Mouse (Mus musculus) CH12.LX (cell line): ENCODE data around the gene Ikbip. TPM values are rescaled to one million over a fixed set of nuclear protein-coding genes. Genes with fewer than 3 reads are reported as not detected.

Experiments used
- DNase-seq: peaks from one replicate; pipeline ENCODE4 v3.0.0-alpha.2; 2013; ENCODE audit errors: extremely low read depth
- H3K27ac ChIP-seq: 2 replicates; pipeline ENCODE4 v1.5.1; 2012; ENCODE audit warnings: low read depth, mild to moderate bottlenecking, control low read depth, moderate library complexity; ENCODE audit not compliant: insufficient read depth
- H3K27me3 ChIP-seq: replicated peaks from 2 replicates; pipeline ENCODE3; 2012; ENCODE audit warnings: inconsistent platforms
- H3K36me3 ChIP-seq, 2 experiments: replicated peaks in 1 of 2; 2 replicates each; pipeline versions ENCODE3 to v1.6.1; 2012; ENCODE audit warnings: inconsistent platforms in 1 of 2, low read length in 1 of 2, mild to moderate bottlenecking in 1 of 2, mixed read lengths in 1 of 2, moderate library complexity in 1 of 2; ENCODE audit not compliant: control insufficient read depth in 1 of 2, insufficient read depth in 1 of 2
- H3K4me1 ChIP-seq, 2 experiments: 2 replicates each; pipeline ENCODE4 v1.6.1; 2012; ENCODE audit warnings: inconsistent platforms in 1 of 2, moderate library complexity in 1 of 2; ENCODE audit not compliant: insufficient read depth in 2 of 2, control insufficient read depth in 1 of 2
- H3K4me2 ChIP-seq: 2 replicates; pipeline ENCODE4 v1.6.1; 2012; ENCODE audit warnings: low read depth, mild to moderate bottlenecking, control low read depth; ENCODE audit not compliant: poor library complexity, insufficient read depth, severe bottlenecking
- H3K4me3 ChIP-seq, 3 experiments: fragments of 150-350 bp in 1 of 3; sonication (generic) in 1 of 3; replicated peaks in 1 of 3; 2 replicates each; pipeline versions ENCODE3 to v1.5.1; 2011 to 2012; ENCODE audit warnings: low read depth in 2 of 3, low read length in 2 of 3, mild to moderate bottlenecking in 2 of 3, moderate library complexity in 2 of 3, control low read depth in 1 of 3, improper control_type of control experiment in 1 of 3, inconsistent platforms in 1 of 3, mixed read lengths in 1 of 3; ENCODE audit not compliant: poor library complexity in 1 of 3
- H3K79me2 ChIP-seq: replicated peaks from 2 replicates; pipeline ENCODE4 v1.6.1; 2012; ENCODE audit warnings: mild to moderate bottlenecking, moderate library complexity; ENCODE audit not compliant: control insufficient read depth, poor library complexity, insufficient read depth, severe bottlenecking; ENCODE audit errors: extremely low read depth
- H3K9ac ChIP-seq: 2 replicates; pipeline ENCODE4 v1.6.1; 2012; ENCODE audit warnings: low read depth, mild to moderate bottlenecking, control low read depth, moderate library complexity; ENCODE audit not compliant: insufficient read depth
- H3K9me3 ChIP-seq: replicated peaks from 2 replicates; pipeline ENCODE3; 2012; ENCODE audit warnings: low read length, inconsistent platforms, mixed read lengths
- BHLHE40 ChIP-seq: IDR thresholded peaks from 2 replicates; pipeline ENCODE4 v1.6.1; 2011; ENCODE audit warnings: mild to moderate bottlenecking, low read depth, low read length, improper control_type of control experiment
- CTCF ChIP-seq, 2 experiments: IDR thresholded peaks in 1 of 2; conservative IDR thresholded peaks in 1 of 2; 2 replicates each; pipeline ENCODE4 v1.5.1; 2011 to 2012; ENCODE audit warnings: low read depth in 2 of 2, low read length in 2 of 2, improper control_type of control experiment in 1 of 2, inconsistent platforms in 1 of 2, mild to moderate bottlenecking in 1 of 2, moderate library complexity in 1 of 2
- GABPA ChIP-seq: IDR thresholded peaks from 2 replicates; pipeline ENCODE4 v1.6.1; 2012; ENCODE audit warnings: low read depth, low read length, improper control_type of control experiment, inconsistent platforms; ENCODE audit not compliant: insufficient replicate concordance
- IRF4 ChIP-seq: IDR thresholded peaks from 2 replicates; pipeline ENCODE4 v1.6.1; 2014; ENCODE audit warnings: low read depth, mild to moderate bottlenecking, inconsistent platforms, low read length, improper control_type of control experiment
- JUN ChIP-seq: IDR thresholded peaks from 2 replicates; pipeline ENCODE4 v1.6.1; 2011; ENCODE audit warnings: low read depth, mild to moderate bottlenecking, low read length, improper control_type of control experiment, moderate library complexity; ENCODE audit not compliant: insufficient read depth
- JUND ChIP-seq: conservative IDR thresholded peaks from 2 replicates; pipeline ENCODE4 v1.6.1; 2011; ENCODE audit warnings: low read depth, low read length, improper control_type of control experiment
- MAX ChIP-seq: IDR thresholded peaks from 2 replicates; pipeline ENCODE4 v1.6.1; 2011; ENCODE audit warnings: low read length, improper control_type of control experiment
- MAZ ChIP-seq: IDR thresholded peaks from 2 replicates; pipeline ENCODE4 v1.6.1; 2012; ENCODE audit warnings: low read depth, mild to moderate bottlenecking, inconsistent platforms, low read length, improper control_type of control experiment, moderate library complexity
- MEF2A ChIP-seq: IDR thresholded peaks from 2 replicates; pipeline ENCODE4 v1.6.1; 2014; ENCODE audit warnings: low read depth, mild to moderate bottlenecking, inconsistent platforms, low read length, improper control_type of control experiment, borderline replicate concordance
- MYC ChIP-seq: IDR thresholded peaks from 2 replicates; pipeline ENCODE4 v1.6.1; 2011; ENCODE audit warnings: low read depth, mild to moderate bottlenecking, improper control_type of control experiment, low read length
- NRF1 ChIP-seq: IDR thresholded peaks from 2 replicates; pipeline ENCODE4 v1.6.1; 2014; ENCODE audit warnings: low read depth, mild to moderate bottlenecking, inconsistent platforms, low read length, improper control_type of control experiment, moderate library complexity
- POLR2A ChIP-seq: IDR thresholded peaks from 2 replicates; pipeline ENCODE4 v1.6.1; 2011; ENCODE audit warnings: low read depth, mild to moderate bottlenecking, improper control_type of control experiment, low read length
- POLR2AphosphoS2 ChIP-seq: IDR thresholded peaks from 2 replicates; pipeline ENCODE4 v1.6.1; 2011; ENCODE audit warnings: low read depth, low read length, improper control_type of control experiment
- RAD21 ChIP-seq: IDR thresholded peaks from 2 replicates; pipeline ENCODE4 v1.6.1; 2011; ENCODE audit warnings: low read depth, mild to moderate bottlenecking, low read length, improper control_type of control experiment, moderate library complexity
- RCOR1 ChIP-seq: conservative IDR thresholded peaks from 2 replicates; pipeline ENCODE4 v1.6.1; 2012; ENCODE audit warnings: low read depth, mild to moderate bottlenecking, inconsistent platforms, low read length, improper control_type of control experiment
- TBP ChIP-seq: conservative IDR thresholded peaks from 2 replicates; pipeline ENCODE4 v1.6.1; 2011; ENCODE audit warnings: low read depth, low read length, improper control_type of control experiment
- UBTF ChIP-seq: IDR thresholded peaks from 2 replicates; pipeline ENCODE4 v1.6.1; 2012; ENCODE audit warnings: low read depth, mild to moderate bottlenecking, inconsistent platforms, low read length, improper control_type of control experiment, moderate library complexity
- USF2 ChIP-seq: conservative IDR thresholded peaks from 2 replicates; pipeline ENCODE4 v1.6.1; 2011; ENCODE audit warnings: low read depth, low read length, improper control_type of control experiment
- dilution Hi-C: fragments of 300-500 bp; cut with MboI; formaldehyde crosslinking; loops from 2 replicates; pipeline ENCODE4 v1.14.3; 2020; ENCODE audit warnings: low sequenced_read_pairs; ENCODE audit not compliant: extremely low pct_unique_long_range_greater_than_20kb, extremely low pct_ligation_motif_present
- in situ Hi-C: fragments of 300-500 bp; cut with MboI; formaldehyde crosslinking; loops from 3 replicates; pipeline ENCODE4 v1.14.3; 2019; ENCODE audit warnings: low sequenced_read_pairs, low pct_ligation_motif_present, low pct_unique_long_range_greater_than_20kb, mixed read lengths
- polyA plus RNA-seq: library from polyadenylated mRNA; unstranded; fragments of >175 nt; gene quantifications from 2 replicates; pipeline ENCODE4 v1.2.1, GENCODE M21; 2012; ENCODE audit warnings: low read depth; ENCODE audit not compliant: insufficient read length
- total RNA-seq, 2 experiments: library from RNA; depleted of rRNA; stranded (reverse); fragments of 300-350 nt in 1 of 2; fragments of >200 nt in 1 of 2; gene quantifications; 2 replicates each; pipeline ENCODE4 v1.2.3; 2012 to 2014

Gene Ikbip
- total and polyA plus RNA-seq, 3 experiments, result 2.1 to 7.2 (median 6.0) TPM

GRCm38 (mm10) chr10:91049696-91050095 is 33.0 kb upstream of the Ikbip start:
- H3K27me3 ChIP-seq, result no peaks in the 10 kb centered on the region
- in situ Hi-C loops (no loop called here), dilution Hi-C loops (no loop called here)
- DNase-seq, result no peak
- H3K4me3 ChIP-seq, result no peak overlapping the region
- no peaks in the 10 kb centered on the region for H3K4me1 ChIP-seq
- H3K27ac ChIP-seq, result no peak overlapping the region
- no peaks in the 10 kb centered on the region for H3K9me3 ChIP-seq
- peaks cover 36 to 79% of the 10 kb centered on the region in 2 experiments for H3K36me3 ChIP-seq
- no peak for TF ChIP-seq CTCF (conservative IDR thresholded peaks at IDR 0.05 in 1 of 2, IDR thresholded peaks at IDR 0.05 in 1 of 2; ENCODE audit: low read depth in 2 of 2, low read length in 2 of 2)
- TF ChIP-seq POLR2A, result no peak
- no peak for TF ChIP-seq UBTF
- no peak for TF ChIP-seq MEF2A
- TF ChIP-seq TBP, result no peak
- no peak for TF ChIP-seq JUND
- no peak for TF ChIP-seq POLR2AphosphoS2
- no peak for TF ChIP-seq MAZ
- TF ChIP-seq MAX, result no peak
- no peak for TF ChIP-seq NRF1
- H3K9ac ChIP-seq, result no peak overlapping the region
- H3K4me2 ChIP-seq, result no peak overlapping the region
- H3K79me2 ChIP-seq, result no peaks in the 10 kb centered on the region

GRCm38 (mm10) chr10:91051156-91051555 is 31.6 kb upstream of the Ikbip start:
- DNase-seq, result no peak
- no peaks in the 10 kb centered on the region for H3K27me3 ChIP-seq
- H3K36me3 ChIP-seq, result peaks cover 37 to 87% of the 10 kb centered on the region in 2 experiments
- H3K4me2 ChIP-seq, result no peak overlapping the region
- dilution Hi-C loops, result no loop called here
- H3K27ac ChIP-seq, result no peak overlapping the region
- H3K79me2 ChIP-seq, result no peaks in the 10 kb centered on the region
- in situ Hi-C loops, result no loop called here
- H3K9me3 ChIP-seq, result no peaks in the 10 kb centered on the region
- H3K4me3 ChIP-seq, result no peak overlapping the region
- no peak overlapping the region for H3K9ac ChIP-seq
- TF ChIP-seq MAX (no peak), BHLHE40 (no peak), JUN (no peak), GABPA (no peak), MEF2A (no peak), RAD21 (no peak), MYC (no peak), IRF4 (no peak), RCOR1 (no peak), USF2 (no peak)
- TF ChIP-seq, all 38 proteins: peak for 0
- no peaks in the 10 kb centered on the region for H3K4me1 ChIP-seq
